Mouse (Mus musculus): ENCODE measurements around the gene Fblim1. TPM values are rescaled to one million over a fixed set of nuclear protein-coding genes. Genes with fewer than 3 reads are reported as not detected.
A peak's percentile ranks its signal among the peaks of the same experiment; 100 is the strongest.

The Fblim1 gene
- polyA plus RNA-seq, 1 experiment from 2014 or later: 61.3 TPM

- Histone ChIP-seq H3K27ac (replicated peaks; ENCODE audit: low read depth, low read length) (no peak overlapping the region), H3K9ac (replicated peaks; ENCODE audit: low read length) (no peak overlapping the region), H3K4me1 (ENCODE audit: control insufficient read depth, insufficient read depth, low read length) (no peaks in the 10 kb centered on the region; the same call in 1 of the 2 replicates), H3K4me2 (ENCODE audit: low read depth, low read length) (no peak overlapping the region), H3K36me3 (replicated peaks; ENCODE audit: control insufficient read depth, insufficient read depth, low read depth, low read length) (peaks cover 3% of the 10 kb centered on the region; the same call in 1 of the 2 replicates), H3K4me3 (ENCODE audit: low read depth, low read length) (no peak overlapping the region), H3K27me3 (ENCODE audit: control insufficient read depth, insufficient read depth, low read length) (no peaks in the 10 kb centered on the region), H3K9me3 (replicated peaks; ENCODE audit: control insufficient read depth, low read length) (no peaks in the 10 kb centered on the region)
- DNase-seq (ENCODE audit: low spot score) (no peak), ATAC-seq (replicated peaks; ENCODE audit: insufficient number of reproducible peaks, low FRiP score, low TSS enrichment, low read depth) (no peak)
- 77% methylated on average over 9 of the region's 9 CpGs for WGBS
These were observed 10.2 kb downstream of the Fblim1 start for GRCm38 (mm10) chr4:141595605-141596268.

GRCm38 (mm10) chr4:141595138-141595537, 10.8 kb downstream of the Fblim1 start:
- Histone ChIP-seq H3K4me3 (ENCODE audit: low read depth, low read length) (no peak overlapping the region), H3K4me1 (ENCODE audit: control insufficient read depth, insufficient read depth, low read length) (no peaks in the 10 kb centered on the region; the same call in 1 of the 2 replicates), H3K36me3 (replicated peaks; ENCODE audit: control insufficient read depth, insufficient read depth, low read depth, low read length) (peaks cover 3% of the 10 kb centered on the region; the same call in 1 of the 2 replicates), H3K9me3 (replicated peaks; ENCODE audit: control insufficient read depth, low read length) (no peaks in the 10 kb centered on the region), H3K9ac (replicated peaks; ENCODE audit: low read length) (peak overlapping the region; percentile 9; the same call in 1 of the 2 replicates), H3K4me2 (ENCODE audit: low read depth, low read length) (no peak overlapping the region), H3K27ac (replicated peaks; ENCODE audit: low read depth, low read length) (no peak overlapping the region), H3K27me3 (ENCODE audit: control insufficient read depth, insufficient read depth, low read length) (no peaks in the 10 kb centered on the region)
- no peak for DNase-seq (ENCODE audit: low spot score)
- no peak for ATAC-seq (replicated peaks; ENCODE audit: insufficient number of reproducible peaks, low FRiP score, low TSS enrichment, low read depth)
- 89% methylated on average over 11 of the region's 11 CpGs for WGBS

GRCm38 (mm10) chr4:141591547-141591946, 14.3 kb downstream of the Fblim1 start:
- H3K9ac ChIP-seq (replicated peaks; ENCODE audit: low read length): no peak overlapping the region
- H3K27ac ChIP-seq (replicated peaks; ENCODE audit: low read depth, low read length): no peak overlapping the region
- H3K4me3 ChIP-seq (ENCODE audit: low read depth, low read length): no peak overlapping the region
- no peaks in the 10 kb centered on the region for H3K4me1 ChIP-seq (ENCODE audit: control insufficient read depth, insufficient read depth, low read length)
- H3K27me3 ChIP-seq (ENCODE audit: control insufficient read depth, insufficient read depth, low read length): no peaks in the 10 kb centered on the region
- H3K9me3 ChIP-seq (replicated peaks; ENCODE audit: control insufficient read depth, low read length): no peaks in the 10 kb centered on the region
- H3K36me3 ChIP-seq (replicated peaks; ENCODE audit: control insufficient read depth, insufficient read depth, low read depth, low read length): peaks cover 9% of the 10 kb centered on the region
- 24% methylated on average over 3 of the region's 3 CpGs for WGBS
- ATAC-seq (replicated peaks; ENCODE audit: insufficient number of reproducible peaks, low FRiP score, low TSS enrichment, low read depth): no peak
- no peak overlapping the region for H3K4me2 ChIP-seq (ENCODE audit: low read depth, low read length)
- peak; percentile 37 for DNase-seq (ENCODE audit: low spot score)

GRCm38 (mm10) chr4:141583919-141584318, 22.0 kb downstream of the Fblim1 start:
- 87% methylated on average over 8 of the region's 8 CpGs for whole genome bisulfite sequencing
- H3K4me2 ChIP-seq (ENCODE audit: low read depth, low read length): no peak overlapping the region
- H3K9ac ChIP-seq (replicated peaks; ENCODE audit: low read length): no peak overlapping the region
- peaks cover 14% of the 10 kb centered on the region for H3K36me3 ChIP-seq (replicated peaks; ENCODE audit: control insufficient read depth, insufficient read depth, low read depth, low read length)
- no peaks in the 10 kb centered on the region for H3K4me1 ChIP-seq (ENCODE audit: control insufficient read depth, insufficient read depth, low read length)
- H3K27ac ChIP-seq (replicated peaks; ENCODE audit: low read depth, low read length): no peak overlapping the region
- H3K9me3 ChIP-seq (replicated peaks; ENCODE audit: control insufficient read depth, low read length): no peaks in the 10 kb centered on the region
- DNase-seq (ENCODE audit: low spot score) (no peak), ATAC-seq (replicated peaks; ENCODE audit: insufficient number of reproducible peaks, low FRiP score, low TSS enrichment, low read depth) (no peak)
- H3K27me3 ChIP-seq (ENCODE audit: control insufficient read depth, insufficient read depth, low read length): no peaks in the 10 kb centered on the region
- H3K4me3 ChIP-seq (ENCODE audit: low read depth, low read length): no peak overlapping the region

- H3K36me3 ChIP-seq (replicated peaks; ENCODE audit: control insufficient read depth, insufficient read depth, low read depth, low read length): peaks cover 19% of the 10 kb centered on the region
- ATAC-seq (replicated peaks; ENCODE audit: insufficient number of reproducible peaks, low FRiP score, low TSS enrichment, low read depth) (no peak), DNase-seq (ENCODE audit: low spot score) (no peak)
- WGBS: 88% methylated on average over 13 of the region's 13 CpGs
- no peak overlapping the region for H3K27ac ChIP-seq (replicated peaks; ENCODE audit: low read depth, low read length)
- no peaks in the 10 kb centered on the region for H3K4me1 ChIP-seq (ENCODE audit: control insufficient read depth, insufficient read depth, low read length)
- no peaks in the 10 kb centered on the region for H3K9me3 ChIP-seq (replicated peaks; ENCODE audit: control insufficient read depth, low read length)
- H3K4me3 ChIP-seq (ENCODE audit: low read depth, low read length): no peak overlapping the region
- H3K4me2 ChIP-seq (ENCODE audit: low read depth, low read length): no peak overlapping the region
- H3K9ac ChIP-seq (replicated peaks; ENCODE audit: low read length): no peak overlapping the region
- H3K27me3 ChIP-seq (ENCODE audit: control insufficient read depth, insufficient read depth, low read length): no peaks in the 10 kb centered on the region
These were observed 24.8 kb downstream of the Fblim1 start for GRCm38 (mm10) chr4:141581051-141581450.

- WGBS: 78% methylated on average over 3 of the region's 3 CpGs
- Histone ChIP-seq H3K27me3 (ENCODE audit: control insufficient read depth, insufficient read depth, low read length) (no peaks in the 10 kb centered on the region), H3K27ac (replicated peaks; ENCODE audit: low read depth, low read length) (no peak overlapping the region), H3K36me3 (replicated peaks; ENCODE audit: control insufficient read depth, insufficient read depth, low read depth, low read length) (peaks cover 12% of the 10 kb centered on the region), H3K4me2 (ENCODE audit: low read depth, low read length) (no peak overlapping the region), H3K4me3 (ENCODE audit: low read depth, low read length) (no peak overlapping the region), H3K4me1 (ENCODE audit: control insufficient read depth, insufficient read depth, low read length) (no peaks in the 10 kb centered on the region), H3K9me3 (replicated peaks; ENCODE audit: control insufficient read depth, low read length) (no peaks in the 10 kb centered on the region), H3K9ac (replicated peaks; ENCODE audit: low read length) (no peak overlapping the region)
- ATAC-seq (replicated peaks; ENCODE audit: insufficient number of reproducible peaks, low FRiP score, low TSS enrichment, low read depth): no peak
- no peak for DNase-seq (ENCODE audit: low spot score)
These were observed 27.1 kb downstream of the Fblim1 start for GRCm38 (mm10) chr4:141578833-141579232.

GRCm38 (mm10) chr4:141576877-141577276, 29.0 kb downstream of the Fblim1 start:
- WGBS: 94% methylated on average over 7 of the region's 7 CpGs
- H3K4me3 ChIP-seq (ENCODE audit: low read depth, low read length): no peak overlapping the region
- H3K27me3 ChIP-seq (ENCODE audit: control insufficient read depth, insufficient read depth, low read length): no peaks in the 10 kb centered on the region
- H3K27ac ChIP-seq (replicated peaks; ENCODE audit: low read depth, low read length): no peak overlapping the region
- no peaks in the 10 kb centered on the region for H3K4me1 ChIP-seq (ENCODE audit: control insufficient read depth, insufficient read depth, low read length)
- peaks cover 9% of the 10 kb centered on the region for H3K36me3 ChIP-seq (replicated peaks; ENCODE audit: control insufficient read depth, insufficient read depth, low read depth, low read length)
- ATAC-seq (replicated peaks; ENCODE audit: insufficient number of reproducible peaks, low FRiP score, low TSS enrichment, low read depth) (no peak), DNase-seq (ENCODE audit: low spot score) (no peak)
- H3K9me3 ChIP-seq (replicated peaks; ENCODE audit: control insufficient read depth, low read length): no peaks in the 10 kb centered on the region
- no peak overlapping the region for H3K9ac ChIP-seq (replicated peaks; ENCODE audit: low read length)
- no peak overlapping the region for H3K4me2 ChIP-seq (ENCODE audit: low read depth, low read length)

- Histone ChIP-seq H3K4me1 (ENCODE audit: control insufficient read depth, insufficient read depth, low read length) (no peaks in the 10 kb centered on the region), H3K9me3 (replicated peaks; ENCODE audit: control insufficient read depth, low read length) (no peaks in the 10 kb centered on the region), H3K4me2 (ENCODE audit: low read depth, low read length) (no peak overlapping the region), H3K4me3 (ENCODE audit: low read depth, low read length) (no peak overlapping the region), H3K36me3 (replicated peaks; ENCODE audit: control insufficient read depth, insufficient read depth, low read depth, low read length) (peaks cover 9% of the 10 kb centered on the region), H3K27me3 (ENCODE audit: control insufficient read depth, insufficient read depth, low read length) (no peaks in the 10 kb centered on the region), H3K27ac (replicated peaks; ENCODE audit: low read depth, low read length) (no peak overlapping the region), H3K9ac (replicated peaks; ENCODE audit: low read length) (no peak overlapping the region)
- DNase-seq (ENCODE audit: low spot score) (no peak), ATAC-seq (replicated peaks; ENCODE audit: insufficient number of reproducible peaks, low FRiP score, low TSS enrichment, low read depth) (no peak)
- 85% methylated on average over 11 of the region's 11 CpGs for WGBS
These were observed 29.5 kb downstream of the Fblim1 start for GRCm38 (mm10) chr4:141576404-141576803.

Measured in embryonic facial prominence, embryonic 11.5 days (tissue).